Mouse (Mus musculus) hindbrain, embryonic 12.5 days (tissue): Measurements from ENCODE around the gene Tacstd2. TPM values are rescaled to one million over a fixed set of nuclear protein-coding genes. Genes with fewer than 3 reads are reported as not detected.
"Not testable (repeated sequence)": the region's sequence is repeated elsewhere in the genome, so short reads cannot be mapped to it uniquely, and the experiment has no call there.

Source experiments
- ATAC-seq: fragments of 200-750 bp; cut with Nextera tagmentation; 2 replicates; pipeline ENCODE4 v1.8.0; 2017; ENCODE audit warnings: moderate TSS enrichment; ENCODE audit not compliant: low FRiP score
- H3K27ac ChIP-seq: fragments of 300-500 bp; sonication (generic); 2 replicates; pipeline ENCODE4 v1.5.1; 2016; ENCODE audit warnings: mild to moderate bottlenecking
- H3K27me3 ChIP-seq: fragments of 300-500 bp; sonication (generic); 2 replicates; pipeline ENCODE4 v1.6.1; 2016; ENCODE audit warnings: mild to moderate bottlenecking
- H3K36me3 ChIP-seq: fragments of 300-500 bp; sonication (generic); 2 replicates; pipeline ENCODE4 v1.6.1; 2016; ENCODE audit warnings: mild to moderate bottlenecking
- H3K4me1 ChIP-seq: fragments of 300-500 bp; sonication (generic); 2 replicates; pipeline ENCODE4 v1.6.1; 2016
- H3K4me2 ChIP-seq: fragments of 300-500 bp; sonication (generic); replicated peaks from 2 replicates; pipeline ENCODE4 v1.6.1; 2016; ENCODE audit warnings: mild to moderate bottlenecking
- H3K4me3 ChIP-seq: fragments of 300-500 bp; sonication (generic); 2 replicates; pipeline ENCODE4 v1.5.1; 2016; ENCODE audit warnings: mild to moderate bottlenecking
- H3K9ac ChIP-seq: fragments of 300-500 bp; sonication (generic); 2 replicates; pipeline ENCODE4 v1.6.1; 2016; ENCODE audit warnings: mild to moderate bottlenecking, moderate library complexity
- H3K9me3 ChIP-seq: fragments of 300-500 bp; sonication (generic); replicated peaks from 2 replicates; pipeline ENCODE4 v1.6.1; 2016; ENCODE audit warnings: mild to moderate bottlenecking
- WGBS: fragments of 180-500 bp; shearing (Covaris S2); methylation state at CpG from one replicate; pipeline ENCODE4 v1.1.7; 2016; 5-methylcytosine and 5-hydroxymethylcytosine counted together
- polyA plus RNA-seq: library from polyadenylated mRNA; unstranded; fragments of >200 nt; fragmentation: Nextera tagmentation; extraction: Ambion mirVana; gene quantifications from 2 replicates; pipeline ENCODE4 v1.2.1, GENCODE M21; 2016

The Tacstd2 gene
- polyA plus RNA-seq, 1 experiment from 2014 or later: 6.5 TPM

DNA sequence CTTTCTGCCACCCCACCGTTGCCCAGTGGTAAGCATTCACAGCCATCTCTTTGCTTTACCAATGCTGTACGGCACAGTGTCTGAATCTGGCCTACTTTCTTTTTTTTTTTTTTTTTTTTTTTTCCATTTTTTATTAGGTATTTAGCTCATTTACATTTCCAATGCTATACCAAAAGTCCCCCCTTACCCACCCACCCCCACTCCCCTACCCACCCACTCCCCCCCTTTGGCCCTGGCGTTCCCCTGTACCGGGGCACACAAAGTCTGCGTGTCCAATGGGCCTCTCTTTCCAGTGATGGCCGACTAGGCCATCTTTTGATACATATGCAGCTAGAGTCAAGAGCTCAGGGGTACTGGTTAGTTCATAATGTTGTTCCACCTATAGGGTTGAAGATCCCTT, 33.7 kb downstream of the Tacstd2 start:
- H3K27ac ChIP-seq: not testable (repeated sequence)

DNA sequence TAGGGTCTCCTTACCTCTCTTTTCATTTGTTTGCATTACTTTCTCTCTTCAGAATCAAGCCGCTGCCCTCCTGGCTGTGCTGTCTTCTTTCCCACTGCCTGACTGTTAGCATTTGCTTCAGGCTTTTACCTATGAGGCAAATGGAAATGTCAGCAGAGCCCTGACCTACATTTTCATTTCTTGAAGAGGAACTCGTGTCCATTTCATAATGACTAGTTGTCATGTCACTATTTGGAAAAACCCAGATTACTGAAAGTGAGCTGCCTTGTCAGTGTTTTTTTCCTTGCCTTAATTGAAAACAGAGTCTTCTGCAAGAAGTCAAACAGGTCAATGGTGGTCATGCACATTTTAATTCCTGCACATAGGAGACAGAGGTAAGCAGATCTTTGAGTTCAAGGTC, 43.8 kb downstream of the Tacstd2 start, which contains the start of gene Il23r:
Il23r (minus strand) TSS at position 101 of the 400 bp plus-strand sequence.
- ATAC-seq: no peak
- Histone ChIP-seq H3K27me3 (no peaks in the 10 kb centered on the region), H3K4me2 (no peak within 1 kb of the TSS), H3K27ac (no peak within 1 kb of the TSS), H3K4me3 (no peak within 1 kb of the TSS), H3K36me3 (no peaks in the 10 kb centered on the region), H3K4me1 (no peaks in the 10 kb centered on the region), H3K9ac (no peak within 1 kb of the TSS), H3K9me3 (no peaks in the 10 kb centered on the region)
- WGBS: 79% methylated on average over 2 of the region's 2 CpGs

More for the DNA sequence above, 33.7 kb downstream of the Tacstd2 start:
- H3K36me3 ChIP-seq, H3K9ac ChIP-seq, H3K27me3 ChIP-seq, H3K4me1 ChIP-seq, H3K4me3 ChIP-seq, H3K9me3 ChIP-seq, H3K4me2 ChIP-seq: not testable (repeated sequence)
- ATAC-seq: 0 out of 2 replicates have a peak, but pooled peaks have one; percentile 64
- WGBS: 100% methylated on average over 2 of the region's 6 CpGs

Other genes starting within 250 kb of the Tacstd2 start
- gene Il12rb2, start 159.6 kb downstream of the Tacstd2 start, polyA plus RNA-seq: 0.14 TPM in 1 of 2 replicates, not detected in the other
- not detected in 2 replicates for gene Il23r, start 43.9 kb downstream of the Tacstd2 start, polyA plus RNA-seq